Mouse (Mus musculus): Measurements from ENCODE around the gene Krtap5-3.
A peak's percentile ranks its signal among the peaks of the same experiment; 100 is the strongest.
"Not testable (repeated sequence)": the region's sequence is repeated elsewhere in the genome, so short reads cannot be mapped to it uniquely, and the experiment has no call there.

Krtap5-3 gene

GRCm38 (mm10) chr7:142201064-142201463, at the start of gene Krtap5-3:
Krtap5-3 (plus strand) TSS chr7:142201364.
- no peak for DNase-seq

- no peak for DNase-seq
These were observed 49.0 kb upstream of the Krtap5-3 start for GRCm38 (mm10) chr7:142152191-142152590.

GRCm38 (mm10) chr7:142155308-142155707, 45.9 kb upstream of the Krtap5-3 start:
- DNase-seq: no peak

- not testable (repeated sequence) for DNase-seq
These were observed 44.2 kb upstream of the Krtap5-3 start, which contains the start of gene Gm29735 for GRCm38 (mm10) chr7:142157013-142157412. Gm29735 (minus strand) TSS chr7:142157113.

- DNase-seq: no peak
These were observed 41.8 kb upstream of the Krtap5-3 start for GRCm38 (mm10) chr7:142159366-142159765.

- not testable (repeated sequence) for DNase-seq
These were observed 35.5 kb upstream of the Krtap5-3 start, which contains the start of gene Gm4553 for GRCm38 (mm10) chr7:142165639-142166038. Gm4553 (minus strand) TSS chr7:142165739.

- DNase-seq: no peak
These were observed 31.3 kb upstream of the Krtap5-3 start for GRCm38 (mm10) chr7:142169836-142170235.

GRCm38 (mm10) chr7:142175905-142176304, 25.3 kb upstream of the Krtap5-3 start, which contains the start of gene Krtap5-2:
Krtap5-2 (minus strand) TSS chr7:142176005.
- DNase-seq: not testable (repeated sequence)

- DNase-seq: no peak
These were observed 22.5 kb upstream of the Krtap5-3 start for GRCm38 (mm10) chr7:142178685-142179084.

GRCm38 (mm10) chr7:142181021-142181420, 20.1 kb upstream of the Krtap5-3 start:
- no peak for DNase-seq

GRCm38 (mm10) chr7:142188156-142188555, 13.0 kb upstream of the Krtap5-3 start:
- DNase-seq: no peak

- DNase-seq: no peak
These were observed 10.9 kb upstream of the Krtap5-3 start, which contains the start of gene Gm10153 for GRCm38 (mm10) chr7:142190289-142190688. Gm10153 (minus strand) TSS chr7:142190389.

GRCm38 (mm10) chr7:142198748-142199147, 2.4 kb upstream of the Krtap5-3 start:
- no peak for DNase-seq

GRCm38 (mm10) chr7:142205488-142205887, 4.3 kb downstream of the Krtap5-3 start:
- DNase-seq: no peak

- not testable (repeated sequence) for DNase-seq
These were observed 5.7 kb downstream of the Krtap5-3 start for GRCm38 (mm10) chr7:142206891-142207290.

GRCm38 (mm10) chr7:142211559-142211958, 10.4 kb downstream of the Krtap5-3 start, which contains the start of gene Gm7579:
Gm7579 (plus strand) TSS chr7:142211859.
- no peak for DNase-seq

GRCm38 (mm10) chr7:142212136-142212535, 11.0 kb downstream of the Krtap5-3 start:
- DNase-seq: not testable (repeated sequence)

- DNase-seq: no peak
These were observed 23.4 kb downstream of the Krtap5-3 start for GRCm38 (mm10) chr7:142224518-142224917.

- not testable (repeated sequence) for DNase-seq
These were observed 28.7 kb downstream of the Krtap5-3 start, which contains the start of gene Krtap5-5 for GRCm38 (mm10) chr7:142229871-142230270. Krtap5-5 (minus strand) TSS chr7:142229971.

- no peak for DNase-seq
These were observed 30.4 kb downstream of the Krtap5-3 start for GRCm38 (mm10) chr7:142231540-142231939.

- DNase-seq: no peak
These were observed 39.8 kb downstream of the Krtap5-3 start, which contains the start of gene Gm40460 for GRCm38 (mm10) chr7:142240978-142241377. Gm40460 (minus strand) TSS chr7:142241078.

GRCm38 (mm10) chr7:142249824-142250223, 48.7 kb downstream of the Krtap5-3 start:
- peak; percentile 1 for DNase-seq
